Mouse (Mus musculus): ENCODE measurements around the gene Cyp11a1.
A peak's percentile ranks its signal among the peaks of the same experiment; 100 is the strongest.

The Cyp11a1 gene

GRCm38 (mm10) chr9:58008336-58009014 is 2.3 kb downstream of the Cyp11a1 start:
- DNase-seq (ENCODE audit: low spot score in 2 of 2) = no peak

DNA sequence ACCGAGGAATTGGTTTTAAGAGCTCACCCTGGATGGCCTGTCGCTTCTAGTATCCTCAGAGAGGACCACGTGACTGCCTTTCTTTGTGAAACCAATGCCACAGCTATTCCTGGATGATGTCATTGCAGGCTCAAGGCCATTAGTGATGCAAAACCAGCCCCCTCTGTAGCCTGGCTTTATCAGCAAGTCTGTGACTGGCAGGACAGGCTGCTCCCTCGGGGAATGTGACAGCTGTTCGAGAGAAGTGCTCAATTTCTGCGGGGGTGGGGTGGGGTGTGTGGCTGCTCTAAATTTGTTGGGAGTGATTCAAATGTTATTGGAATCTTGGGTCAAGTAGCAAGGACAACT is 2.8 kb downstream of the Cyp11a1 start:
- no peak for DNase-seq (ENCODE audit: low spot score in 2 of 2)

DNA sequence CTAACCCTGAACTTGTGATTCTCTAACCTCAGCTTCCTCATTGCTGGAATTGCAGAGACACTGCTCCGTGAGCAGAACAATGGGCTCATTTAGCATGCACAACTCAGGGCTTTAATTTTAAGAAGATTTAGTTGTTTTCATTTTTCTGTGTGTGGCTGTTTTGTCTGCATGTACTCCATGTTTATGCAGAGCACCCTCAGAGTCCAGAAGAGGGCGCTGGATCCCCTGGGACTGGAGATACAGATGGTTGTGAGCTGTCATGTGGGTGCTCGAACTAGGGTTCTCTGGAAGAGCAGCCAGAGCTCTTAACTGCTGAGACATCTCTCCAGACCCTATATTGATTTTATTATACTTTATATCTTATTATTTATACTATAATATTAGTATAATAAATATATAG is 3.4 kb downstream of the Cyp11a1 start:
- DNase-seq (ENCODE audit: low spot score in 2 of 2) = no peak

DNA sequence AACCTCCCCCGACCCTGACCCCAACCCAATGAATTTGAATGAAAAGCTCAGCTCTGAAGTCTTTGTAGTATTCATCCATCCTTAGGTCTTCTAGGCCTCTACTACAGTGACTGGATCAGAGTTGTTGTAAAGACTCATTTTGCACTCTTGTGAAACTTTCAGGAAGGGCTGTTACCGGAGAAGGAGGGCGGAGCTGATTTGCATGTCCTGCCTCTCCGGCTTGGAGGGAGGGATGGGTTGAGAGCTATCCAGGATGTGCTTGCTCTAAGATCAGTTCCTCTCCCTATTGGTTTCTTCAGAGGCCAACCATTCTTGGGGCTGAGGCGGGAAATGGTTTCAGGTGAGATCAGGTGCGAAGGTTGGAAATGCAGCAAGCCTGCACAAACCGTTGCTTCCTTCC is 4.8 kb downstream of the Cyp11a1 start:
- no peak for DNase-seq (ENCODE audit: low spot score in 2 of 2)

GRCm38 (mm10) chr9:58011552-58011951 is 5.3 kb downstream of the Cyp11a1 start:
- no peak for DNase-seq (ENCODE audit: low spot score in 2 of 2)

GRCm38 (mm10) chr9:58012486-58012885 is 6.3 kb downstream of the Cyp11a1 start:
- no peak for DNase-seq (ENCODE audit: low spot score in 2 of 2)

DNA sequence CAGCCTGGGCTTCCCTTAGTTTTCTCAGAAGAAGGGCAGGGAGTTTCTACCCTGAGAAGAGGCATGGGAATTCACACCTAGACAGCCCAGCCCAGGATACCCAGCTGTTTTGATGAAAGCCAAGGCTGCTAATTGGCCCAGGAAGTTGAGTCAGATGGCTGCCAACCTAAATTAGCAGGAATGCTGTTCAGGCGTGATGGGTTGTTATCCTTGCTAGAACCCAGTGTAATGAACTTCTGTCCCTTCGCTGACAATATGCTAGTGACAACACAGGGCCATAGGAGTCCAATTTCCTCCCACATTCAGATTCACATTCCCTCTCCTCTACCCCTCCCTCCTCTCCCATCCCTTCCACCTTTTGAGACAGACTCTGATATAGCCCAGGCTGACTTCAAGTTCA is 6.7 kb downstream of the Cyp11a1 start:
- no peak for DNase-seq (ENCODE audit: low spot score in 2 of 2)

DNA sequence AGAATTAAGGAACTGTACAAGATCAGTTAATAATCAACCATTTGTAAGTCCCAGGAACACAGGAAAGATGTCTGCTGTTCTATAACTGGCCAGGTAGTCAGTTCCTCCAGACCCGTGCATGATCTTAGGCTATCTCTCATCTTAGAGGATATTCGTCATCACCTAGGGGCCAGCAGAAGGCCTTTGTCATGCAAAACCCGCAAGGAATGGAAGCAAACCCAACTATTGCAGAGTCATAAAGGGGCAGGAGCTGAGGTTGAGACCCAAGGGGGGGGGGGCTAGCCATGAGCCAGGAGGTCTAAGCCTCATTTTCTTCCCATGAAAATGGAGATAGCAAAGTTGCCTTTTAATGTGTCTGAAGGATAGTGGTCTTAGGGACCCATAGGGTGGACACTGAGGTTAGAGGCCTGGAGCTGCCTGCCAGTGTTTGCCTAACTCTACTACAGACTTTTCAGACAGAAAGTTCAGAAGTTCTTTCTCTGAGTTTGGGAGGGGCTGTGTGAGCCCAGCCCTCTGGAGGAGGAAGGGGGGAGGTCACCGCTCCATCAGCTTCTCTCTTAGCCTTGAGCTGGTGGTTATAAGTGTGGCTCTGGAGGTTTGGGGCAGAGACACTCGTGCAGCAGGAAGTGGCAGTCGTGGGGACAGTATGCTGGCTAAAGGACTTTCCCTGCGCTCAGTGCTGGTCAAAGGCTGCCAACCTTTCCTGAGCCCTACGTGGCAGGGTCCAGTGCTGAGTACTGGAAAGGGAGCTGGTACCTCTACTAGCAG is 8.4 kb downstream of the Cyp11a1 start:
- DNase-seq (ENCODE audit: low spot score in 2 of 2) = no peak

GRCm38 (mm10) chr9:58015856-58016255 is 9.6 kb downstream of the Cyp11a1 start:
- no peak for DNase-seq (ENCODE audit: low spot score in 2 of 2)

- DNase-seq (ENCODE audit: low spot score in 2 of 2) = no peak
Measured at GRCm38 (mm10) chr9:58016962-58017361, 10.8 kb downstream of the Cyp11a1 start.

GRCm38 (mm10) chr9:58018385-58018784 is 12.2 kb downstream of the Cyp11a1 start:
- DNase-seq (ENCODE audit: low spot score in 2 of 2) = no peak

- no peak for DNase-seq (ENCODE audit: low spot score in 2 of 2)
Measured at GRCm38 (mm10) chr9:58025995-58026394, 19.8 kb downstream of the Cyp11a1 start.

DNA sequence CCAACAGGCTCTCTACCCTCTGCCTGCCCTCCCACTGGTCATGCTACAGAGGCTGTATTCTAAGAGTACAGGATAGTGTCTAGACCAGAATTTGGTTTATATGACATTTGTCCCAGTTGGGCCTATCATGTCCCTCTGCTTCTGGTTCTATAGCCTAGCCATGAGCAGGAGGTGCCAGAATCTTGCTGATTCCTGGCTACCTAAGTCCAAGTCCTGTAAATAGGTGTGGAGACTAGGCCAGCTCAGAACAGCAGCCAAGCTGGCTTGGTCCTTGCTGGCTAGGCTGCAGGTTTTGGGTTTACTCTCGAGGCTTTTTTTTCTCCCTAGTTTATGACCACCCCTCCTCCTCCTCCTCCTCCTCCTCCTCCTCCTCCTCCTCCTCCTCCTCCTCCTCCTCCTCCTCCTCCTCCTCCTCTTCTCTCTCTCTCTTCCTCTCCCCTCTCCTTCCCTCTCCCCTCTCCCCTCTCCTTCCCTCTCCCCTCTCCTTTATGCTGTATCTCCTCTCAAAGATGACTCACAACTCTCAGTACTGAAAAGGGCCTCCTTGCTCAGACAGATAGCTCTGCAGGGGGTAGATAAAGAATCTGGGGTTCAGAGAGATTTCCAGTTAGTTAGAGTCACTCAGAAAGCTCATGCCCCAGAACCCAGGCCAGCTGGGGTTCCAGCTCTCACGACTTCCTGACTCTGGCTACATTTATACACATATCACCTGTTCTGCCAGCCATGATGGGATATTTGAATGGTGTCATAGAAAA is 21.4 kb downstream of the Cyp11a1 start:
- no peak for DNase-seq (ENCODE audit: low spot score in 2 of 2)

DNA sequence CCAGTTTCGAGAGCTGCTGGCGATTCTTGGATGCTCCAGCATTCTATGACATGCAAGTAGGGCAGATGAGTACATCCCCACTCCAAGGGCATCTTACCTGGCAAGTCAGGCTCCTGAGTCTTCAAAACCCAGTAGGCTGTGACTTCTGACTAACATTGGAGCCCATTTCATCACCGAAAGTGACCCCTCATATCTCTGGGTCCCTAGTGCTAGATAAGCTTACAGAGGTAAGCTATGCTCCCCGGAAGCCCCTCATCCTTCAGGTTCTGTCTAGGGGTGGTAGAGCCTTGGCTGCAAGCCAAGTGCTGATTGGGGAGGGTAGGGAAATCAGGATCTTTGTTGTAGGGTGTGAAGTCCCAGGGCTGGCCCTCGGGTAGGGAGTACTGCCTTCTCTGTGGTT is 22.6 kb downstream of the Cyp11a1 start:
- DNase-seq (ENCODE audit: low spot score in 2 of 2) = no peak

- no peak for DNase-seq (ENCODE audit: low spot score in 2 of 2)
Measured at GRCm38 (mm10) chr9:58029635-58030034, 23.4 kb downstream of the Cyp11a1 start.

- DNase-seq (ENCODE audit: low spot score in 2 of 2) = no peak
Measured at GRCm38 (mm10) chr9:58031895-58032294, 25.7 kb downstream of the Cyp11a1 start.

DNA sequence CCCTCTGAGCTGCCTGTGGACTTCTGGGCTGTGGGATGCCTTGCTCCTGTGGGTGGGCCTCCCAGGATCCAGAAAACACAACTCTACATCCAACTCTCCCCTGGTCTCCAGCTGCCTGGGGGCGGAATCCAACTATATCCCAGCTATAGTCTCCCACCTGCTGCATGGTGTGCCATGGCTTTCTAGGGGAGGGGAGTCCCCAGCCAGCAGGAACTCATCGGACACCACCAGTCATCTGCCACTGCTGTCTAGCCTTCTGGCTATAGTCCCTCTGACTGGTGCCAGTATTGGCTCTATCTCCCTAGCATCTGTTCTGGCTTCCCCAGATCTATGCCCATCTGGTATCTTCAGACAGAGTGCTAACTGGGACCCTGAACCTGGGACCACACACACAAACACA is 29.3 kb downstream of the Cyp11a1 start:
- DNase-seq (ENCODE audit: low spot score in 2 of 2) = no peak

DNA sequence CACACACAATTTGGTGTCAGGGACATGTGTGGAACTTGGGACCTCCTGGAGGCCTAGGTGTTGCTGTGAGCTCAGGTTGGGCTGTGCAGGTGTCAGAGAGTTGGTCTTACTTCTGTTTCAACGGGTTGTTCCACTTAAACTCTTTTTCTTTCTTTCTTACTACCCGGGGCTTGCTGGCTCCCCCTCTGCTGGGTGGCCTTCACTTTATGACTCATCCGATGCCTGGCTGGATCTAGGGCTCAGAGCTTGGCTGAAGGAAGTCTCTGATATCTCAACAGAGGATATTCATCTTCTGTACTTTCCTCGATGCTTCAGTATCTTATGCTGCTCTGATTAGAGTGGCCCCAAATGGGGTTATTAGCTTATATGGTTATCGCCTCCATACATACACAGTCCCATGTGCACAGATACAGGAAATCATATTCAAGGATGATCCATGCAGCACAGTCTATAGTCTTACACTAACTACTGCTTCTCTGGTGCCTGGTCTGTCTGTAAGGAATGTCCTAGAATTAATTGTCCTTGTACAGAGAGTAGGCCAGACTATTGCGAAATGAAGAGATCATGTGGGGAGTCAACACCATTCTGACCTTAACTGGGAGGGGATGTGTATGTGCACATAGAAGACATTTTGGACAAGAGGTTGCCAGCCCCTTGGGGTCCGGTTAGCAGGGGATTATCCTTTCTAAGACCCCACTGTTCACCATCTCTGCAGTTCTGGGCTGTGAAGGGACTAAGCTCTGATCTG is 29.9 kb downstream of the Cyp11a1 start:
- no peak for DNase-seq (ENCODE audit: low spot score in 2 of 2)

GRCm38 (mm10) chr9:58036961-58037360 is 30.8 kb downstream of the Cyp11a1 start:
- DNase-seq (ENCODE audit: low spot score in 2 of 2) = no peak

DNA sequence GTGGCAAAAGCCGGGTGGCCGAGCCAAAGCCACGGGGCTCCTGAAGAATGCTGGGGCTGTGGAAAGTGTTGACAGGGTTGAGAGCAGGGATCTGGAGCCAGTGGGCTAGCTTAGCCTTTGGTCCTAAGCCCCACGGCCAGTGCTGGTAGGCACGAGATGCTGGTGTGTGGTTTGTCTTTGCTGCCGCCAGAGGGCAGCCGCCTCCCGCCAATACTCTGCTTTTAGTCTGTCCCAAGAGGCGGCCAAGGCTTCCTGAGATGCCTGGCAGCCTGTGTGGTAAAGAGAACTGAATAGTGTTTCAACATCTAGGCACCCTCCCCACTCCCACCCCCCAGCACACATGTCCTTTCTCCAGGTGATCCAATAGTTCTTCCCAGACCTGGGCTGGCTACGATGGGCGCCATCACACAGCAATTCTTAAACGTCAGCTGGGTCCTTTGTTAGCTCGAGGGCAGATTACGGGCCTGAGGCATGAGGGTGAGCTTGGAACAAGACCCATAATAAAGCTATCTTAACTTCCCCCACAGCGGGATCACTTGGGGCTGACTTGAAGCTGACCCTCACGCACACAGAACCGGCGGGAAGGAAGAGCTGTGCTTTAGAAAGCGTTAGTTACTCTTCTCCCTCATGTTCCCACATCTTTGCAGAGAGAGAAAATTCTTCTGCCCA is 32.4 kb downstream of the Cyp11a1 start:
- DNase-seq (ENCODE audit: low spot score in 2 of 2) = peak; percentile 56 to 83

DNA sequence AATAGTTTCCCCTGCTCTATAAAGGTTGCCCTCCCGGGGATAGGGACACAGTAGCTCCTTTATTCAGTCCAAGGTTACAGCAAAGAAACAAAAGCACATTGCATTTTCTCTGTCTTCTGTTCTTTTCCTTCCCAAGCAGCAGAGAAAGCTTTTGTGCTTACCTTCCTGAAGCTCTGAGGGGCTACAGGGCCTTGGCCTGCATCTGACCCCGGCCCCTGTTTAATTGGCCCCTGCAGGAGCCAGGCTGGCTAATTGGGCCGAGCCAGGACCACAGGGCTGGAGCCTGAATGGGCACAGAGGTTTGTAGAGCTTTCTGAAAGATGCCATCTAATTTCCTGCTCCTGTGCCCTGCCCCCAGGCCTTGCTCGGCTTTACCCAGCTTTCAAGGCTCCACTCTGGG is 34.8 kb downstream of the Cyp11a1 start:
- DNase-seq (ENCODE audit: low spot score in 2 of 2) = no peak

DNA sequence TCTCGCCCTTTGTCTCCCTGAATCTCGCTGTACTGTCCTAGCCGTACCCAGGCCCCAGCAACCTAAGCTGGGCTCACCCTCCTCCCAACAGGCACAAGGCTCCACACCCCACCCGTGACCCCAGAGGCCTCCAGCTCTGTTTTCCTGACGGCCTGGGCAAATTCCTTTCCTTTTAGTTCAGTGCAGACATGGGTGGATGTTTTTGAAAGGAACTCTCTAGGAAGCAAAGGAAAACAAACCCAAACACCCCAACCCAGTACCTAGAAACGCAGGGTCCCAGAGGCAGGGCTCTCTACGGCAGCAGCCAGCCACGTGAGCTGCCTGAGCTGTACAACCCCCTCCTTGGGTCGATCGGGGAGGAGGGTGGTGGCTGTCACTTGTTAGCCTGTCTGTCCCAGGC is 36.2 kb downstream of the Cyp11a1 start:
- no peak for DNase-seq (ENCODE audit: low spot score in 2 of 2)

Data from spleen, postnatal 4 days (tissue).